Mouse (Mus musculus) E14TG2a.4 (cell line): ENCODE results near the gene Fam189a1.

Experiments used
- H3K27me3 ChIP-seq: 2 replicates; pipeline ENCODE4 v1.6.1; 2014; ENCODE audit warnings: low read length, control low read depth; ENCODE audit not compliant: insufficient read depth
- H3K36me3 ChIP-seq: 2 replicates; pipeline ENCODE4 v1.6.1; 2014; ENCODE audit warnings: low read length, control low read depth; ENCODE audit not compliant: insufficient read depth
- H3K4me1 ChIP-seq: replicated peaks from 2 replicates; pipeline ENCODE4 v1.6.1; 2014; ENCODE audit warnings: low read depth, low read length, control low read depth
- H3K4me3 ChIP-seq: replicated peaks from 2 replicates; pipeline ENCODE4 v1.5.1; 2014; ENCODE audit warnings: mild to moderate bottlenecking, low read length
- H3K9me3 ChIP-seq: 2 replicates; pipeline ENCODE4 v1.6.1; 2014; ENCODE audit warnings: low read length, control low read depth
- CTCF ChIP-seq: conservative IDR thresholded peaks from 2 replicates; pipeline ENCODE4 v1.5.1; 2014; ENCODE audit warnings: low read length
- NANOG ChIP-seq: IDR thresholded peaks from 2 replicates; pipeline ENCODE4 v1.6.1; 2014; ENCODE audit warnings: borderline replicate concordance, low read length, mixed read lengths
- POU5F1 ChIP-seq: IDR thresholded peaks from 2 replicates; pipeline ENCODE4 v1.6.1; 2014; ENCODE audit warnings: low read length, borderline replicate concordance

Gene Fam189a1

DNA sequence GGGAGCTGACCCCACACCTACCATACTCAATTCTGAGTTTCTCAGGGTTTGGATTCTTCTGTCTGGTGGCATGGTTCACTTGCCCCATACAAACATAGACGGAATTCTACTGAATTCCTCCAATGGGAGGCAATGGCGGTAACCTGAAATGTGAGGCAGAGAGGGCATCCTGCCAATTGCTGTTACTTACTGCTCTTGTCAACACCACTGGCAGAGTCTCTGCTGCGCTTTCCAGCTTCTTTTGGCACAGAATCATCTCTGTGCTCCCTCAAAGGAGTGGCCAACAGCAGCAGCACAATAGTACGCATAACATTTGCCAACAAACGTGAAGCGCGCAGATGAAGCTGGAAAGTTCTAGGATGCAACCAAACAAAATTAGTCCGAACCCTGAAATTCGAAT, 266.5 kb downstream of the Fam189a1 start:
- Histone ChIP-seq H3K4me1 (no peaks in the 10 kb centered on the region), H3K36me3 (no peaks in the 10 kb centered on the region), H3K9me3 (no peaks in the 10 kb centered on the region), H3K27me3 (no peaks in the 10 kb centered on the region), H3K4me3 (no peak overlapping the region)
- TF ChIP-seq NANOG = no peak
- TF ChIP-seq POU5F1 = no peak
- TF ChIP-seq CTCF = no peak

DNA sequence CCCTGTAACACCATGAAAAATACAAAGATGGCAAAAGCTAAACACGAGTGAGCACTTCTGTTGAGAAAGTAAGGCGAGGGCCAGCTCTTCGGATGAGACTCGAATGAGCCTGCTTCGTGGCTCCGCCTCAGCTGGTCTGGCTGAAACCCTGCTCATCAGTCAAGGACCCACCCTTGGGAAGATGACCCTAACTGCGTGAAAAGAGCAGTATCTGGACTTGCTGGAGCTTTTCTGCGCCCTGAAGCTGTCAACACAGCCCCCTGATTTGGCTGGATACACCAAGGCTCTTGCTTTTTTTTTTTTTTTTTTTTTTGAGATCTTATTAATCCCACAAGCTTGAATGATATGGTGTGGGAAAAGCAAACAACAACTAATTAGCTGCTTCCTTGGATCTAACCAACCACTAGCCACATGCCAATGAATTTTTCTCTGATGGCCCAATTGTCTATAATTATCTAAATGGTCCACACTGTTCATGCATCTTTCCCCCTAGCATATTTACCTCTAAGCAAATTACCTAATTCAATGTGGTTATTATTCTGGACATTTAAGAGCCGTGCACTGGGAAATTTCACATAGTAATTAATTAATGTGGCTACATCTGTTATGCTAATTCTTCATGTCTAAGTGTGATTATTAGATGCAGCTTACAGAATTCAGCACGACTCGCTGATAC, 272.0 kb downstream of the Fam189a1 start:
- H3K27me3 ChIP-seq = peaks cover 5% of the 10 kb centered on the region; the same call in 1 of the 2 replicates
- TF ChIP-seq NANOG = no peak
- H3K9me3 ChIP-seq = no peaks in the 10 kb centered on the region
- no peaks in the 10 kb centered on the region for H3K36me3 ChIP-seq
- no peak overlapping the region for H3K4me3 ChIP-seq
- H3K4me1 ChIP-seq = 0 out of 2 replicates have a peak, but pooled peaks cover 2% of the 10 kb centered on the region

DNA sequence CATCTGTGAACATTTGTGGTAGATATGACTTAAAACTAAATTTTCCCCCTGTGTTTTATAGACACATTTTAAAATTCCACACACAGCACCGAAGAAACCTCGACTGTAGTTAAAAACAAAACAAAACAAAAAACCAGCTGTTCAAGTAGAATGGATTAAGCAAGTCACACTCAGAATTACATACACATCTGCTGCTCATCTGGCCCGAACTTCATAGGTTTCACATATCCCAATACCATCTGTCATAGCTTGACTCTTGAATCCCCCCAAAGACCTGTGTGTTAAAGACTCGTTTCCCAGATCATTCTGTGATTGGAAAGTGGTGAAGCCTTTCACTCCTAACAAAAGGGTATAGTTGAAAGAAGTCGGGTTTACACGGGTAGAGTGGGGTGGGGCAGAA, 274.1 kb downstream of the Fam189a1 start:
- TF ChIP-seq NANOG (no peak), CTCF (no peak), POU5F1 (no peak)
- Histone ChIP-seq H3K36me3 (no peaks in the 10 kb centered on the region), H3K4me3 (no peak overlapping the region), H3K4me1 (0 out of 2 replicates have a peak, but pooled peaks cover 2% of the 10 kb centered on the region), H3K27me3 (peaks cover 5% of the 10 kb centered on the region; the same call in 1 of the 2 replicates), H3K9me3 (no peaks in the 10 kb centered on the region)

DNA sequence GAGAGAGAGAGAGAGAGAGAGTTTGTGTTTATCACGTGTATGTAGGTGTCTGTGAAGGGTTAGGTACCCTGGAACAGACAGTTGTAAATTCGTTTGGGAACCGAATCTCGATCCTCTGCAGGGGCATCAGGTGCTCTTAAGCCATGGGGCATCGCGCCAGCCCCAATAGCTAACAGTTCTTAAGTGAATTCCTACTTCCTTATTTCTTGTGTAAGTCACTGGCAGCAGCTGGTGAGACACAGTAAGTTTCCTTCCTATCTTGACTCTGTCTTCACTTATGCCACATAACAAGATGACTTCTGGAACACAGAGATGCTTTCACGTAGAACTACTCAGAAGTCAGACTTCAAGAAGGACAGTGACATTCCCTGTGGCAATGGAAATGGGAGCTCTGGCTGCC, 275.0 kb downstream of the Fam189a1 start:
- Histone ChIP-seq H3K36me3 (no peaks in the 10 kb centered on the region), H3K27me3 (peaks cover 8% of the 10 kb centered on the region), H3K4me1 (0 out of 2 replicates have a peak, but pooled peaks cover 2% of the 10 kb centered on the region), H3K4me3 (no peak overlapping the region), H3K9me3 (no peaks in the 10 kb centered on the region)
- TF ChIP-seq POU5F1 (no peak), NANOG (no peak), CTCF (no peak)

DNA sequence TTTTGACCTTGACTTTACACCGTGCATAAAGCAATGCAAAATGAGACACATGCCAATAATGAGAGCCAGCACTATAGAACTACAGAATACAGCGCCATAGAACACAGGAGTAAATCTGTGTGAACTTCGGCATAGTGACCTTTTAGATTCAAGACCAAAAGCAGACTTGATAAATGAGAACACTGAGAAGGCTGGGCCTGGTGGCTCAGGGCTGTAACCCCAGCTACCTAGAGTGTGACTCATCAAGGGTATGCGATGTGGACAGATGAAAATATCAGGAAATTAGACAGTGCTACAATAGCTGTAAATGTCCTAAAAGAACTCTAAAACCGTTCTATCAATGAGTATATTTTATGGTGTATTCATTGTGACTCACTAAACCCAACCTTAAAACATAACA, 276.0 kb downstream of the Fam189a1 start:
- Histone ChIP-seq H3K9me3 (no peaks in the 10 kb centered on the region), H3K27me3 (peaks cover 8% of the 10 kb centered on the region), H3K4me1 (peaks cover 6% of the 10 kb centered on the region), H3K36me3 (no peaks in the 10 kb centered on the region), H3K4me3 (no peak overlapping the region)
- TF ChIP-seq POU5F1 = no peak
- no peak for TF ChIP-seq CTCF
- no peak for TF ChIP-seq NANOG

DNA sequence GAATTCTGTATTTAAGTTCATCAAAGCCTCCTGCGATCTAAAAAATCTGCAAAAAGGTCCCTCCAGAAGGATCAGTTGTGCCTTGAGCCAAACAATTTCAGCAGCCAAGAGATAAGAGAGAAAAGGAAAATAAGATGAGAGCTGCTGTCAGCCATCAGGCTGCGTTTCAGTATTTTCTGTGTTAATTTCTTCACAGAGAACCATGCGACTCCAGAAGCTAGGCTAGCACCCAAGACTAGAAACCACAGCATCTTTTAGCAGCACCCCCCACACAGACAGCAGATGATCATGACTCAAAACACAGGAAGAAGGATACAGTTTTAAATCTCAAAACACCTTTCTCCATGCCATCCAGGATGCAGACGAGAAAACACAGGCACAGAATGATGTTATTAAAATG, 281.4 kb downstream of the Fam189a1 start:
- Histone ChIP-seq H3K9me3 (no peaks in the 10 kb centered on the region), H3K4me3 (no peak overlapping the region), H3K36me3 (peaks cover 12% of the 10 kb centered on the region), H3K4me1 (peaks cover 27% of the 10 kb centered on the region), H3K27me3 (peaks cover 3% of the 10 kb centered on the region; the same call in 1 of the 2 replicates)
- TF ChIP-seq NANOG = no peak
- TF ChIP-seq POU5F1 = no peak
- TF ChIP-seq CTCF = no peak

DNA sequence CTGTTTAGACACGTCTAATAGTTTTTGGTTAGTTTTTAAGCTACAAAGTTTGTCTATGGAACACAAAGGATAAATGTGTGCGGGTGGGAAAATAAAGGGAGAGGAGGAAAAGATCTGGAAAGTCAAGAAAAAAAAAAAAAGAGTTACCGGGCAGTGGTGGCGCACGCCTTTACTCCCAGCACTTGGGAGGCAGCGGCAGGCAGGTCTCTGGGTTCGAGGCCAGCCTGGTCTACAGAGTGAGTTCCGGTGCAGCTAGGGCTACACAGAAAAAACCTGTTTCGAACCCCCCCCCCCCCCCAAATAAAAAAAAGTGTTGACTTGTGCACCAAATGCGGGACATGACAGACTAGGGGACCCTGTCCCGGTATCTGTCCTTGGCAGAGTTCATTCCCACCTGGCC, 283.1 kb downstream of the Fam189a1 start:
- Histone ChIP-seq H3K36me3 (peaks cover 17% of the 10 kb centered on the region), H3K4me3 (peak overlapping the region; percentile 97), H3K4me1 (peaks cover 43% of the 10 kb centered on the region), H3K9me3 (no peaks in the 10 kb centered on the region), H3K27me3 (peaks cover 3% of the 10 kb centered on the region; the same call in 1 of the 2 replicates)
- TF ChIP-seq NANOG = no peak
- no peak for TF ChIP-seq POU5F1
- no peak for TF ChIP-seq CTCF

DNA sequence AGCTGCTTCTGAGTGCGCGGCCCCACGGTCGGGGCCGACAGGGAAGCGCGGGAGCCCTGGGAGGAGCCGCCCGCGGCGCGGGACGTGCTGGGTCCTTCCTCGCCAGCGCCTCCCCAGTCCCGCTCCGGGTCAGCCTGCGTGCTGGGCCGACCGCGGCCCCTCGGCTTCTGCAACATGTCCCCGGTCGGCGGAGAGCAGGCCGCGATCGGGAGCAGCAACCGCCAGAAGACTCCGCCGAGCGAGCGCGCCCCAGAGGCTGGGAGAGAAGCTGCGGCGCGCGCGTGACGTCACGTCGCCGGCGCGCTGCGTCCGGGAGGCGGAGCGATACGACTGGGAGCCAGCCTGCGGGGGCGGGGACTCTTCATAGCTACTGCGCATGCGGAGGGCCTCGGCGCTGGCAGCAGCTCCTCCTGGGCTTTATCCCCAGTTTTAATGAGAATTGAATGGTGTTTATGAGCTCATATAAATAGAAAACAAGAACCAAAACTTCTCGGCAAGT, 283.6 kb downstream of the Fam189a1 start, which contains the start of gene Nsmce3:
Gene Nsmce3 (minus strand): TSS at position 255 of the 499 bp plus-strand sequence.
- no peak for TF ChIP-seq NANOG
- no peak for TF ChIP-seq CTCF
- TF ChIP-seq POU5F1 = no peak
- Histone ChIP-seq H3K4me1 (peaks cover 43% of the 10 kb centered on the region), H3K36me3 (peaks cover 17% of the 10 kb centered on the region), H3K9me3 (no peaks in the 10 kb centered on the region), H3K27me3 (peaks cover 3% of the 10 kb centered on the region; the same call in 1 of the 2 replicates), H3K4me3 (peak within 1 kb of the TSS; percentile 97)

DNA sequence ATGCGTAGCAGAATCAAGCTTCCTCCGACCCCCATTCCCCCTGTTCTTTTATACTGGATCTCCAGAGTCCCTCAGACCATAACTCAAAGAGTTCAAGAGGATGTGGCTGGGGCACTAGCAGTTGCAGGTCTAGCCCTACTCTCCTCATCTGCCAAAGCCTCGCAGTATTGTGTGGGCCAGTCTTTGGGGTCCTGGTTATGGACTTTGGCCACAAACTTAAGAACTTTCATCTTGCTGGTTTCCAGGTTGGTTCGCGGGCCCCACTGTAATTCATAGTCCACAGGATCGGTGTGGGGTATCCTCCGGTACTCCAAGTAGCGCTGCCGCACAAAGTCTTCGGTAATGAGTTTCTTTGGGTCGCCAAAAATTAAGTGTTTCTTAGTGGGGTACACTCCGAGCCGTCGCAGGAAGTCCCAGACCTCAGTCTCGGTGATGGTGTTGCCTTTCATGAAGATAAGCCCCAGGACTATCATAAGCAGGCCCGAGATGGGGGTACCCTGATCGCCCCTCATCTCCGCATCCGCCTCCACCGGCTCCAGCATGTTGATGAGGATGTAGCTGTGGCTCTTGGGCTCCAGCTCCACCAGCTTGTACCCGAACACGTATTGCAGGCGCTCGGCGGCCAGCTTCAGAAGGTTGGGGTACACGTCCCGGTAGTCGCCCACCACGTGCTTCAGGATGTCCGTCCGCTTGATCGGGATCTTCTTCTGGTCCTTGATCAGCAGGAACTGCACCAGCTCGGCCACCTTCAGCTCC, 284.2 kb downstream of the Fam189a1 start:
- H3K4me3 ChIP-seq = peak overlapping the region; percentile 97
- H3K4me1 ChIP-seq = peaks cover 43% of the 10 kb centered on the region
- H3K27me3 ChIP-seq = peaks cover 3% of the 10 kb centered on the region; the same call in 1 of the 2 replicates
- peaks cover 17% of the 10 kb centered on the region for H3K36me3 ChIP-seq
- no peak for TF ChIP-seq NANOG
- TF ChIP-seq CTCF = no peak
- no peaks in the 10 kb centered on the region for H3K9me3 ChIP-seq
